Mouse (Mus musculus): ENCODE data around the gene Thbs2. TPM values are rescaled to one million over a fixed set of nuclear protein-coding genes. Genes with fewer than 3 reads are reported as not detected.

Gene Thbs2
- not detected for polyA plus RNA-seq (2017; shearing (Covaris generic))

DNA sequence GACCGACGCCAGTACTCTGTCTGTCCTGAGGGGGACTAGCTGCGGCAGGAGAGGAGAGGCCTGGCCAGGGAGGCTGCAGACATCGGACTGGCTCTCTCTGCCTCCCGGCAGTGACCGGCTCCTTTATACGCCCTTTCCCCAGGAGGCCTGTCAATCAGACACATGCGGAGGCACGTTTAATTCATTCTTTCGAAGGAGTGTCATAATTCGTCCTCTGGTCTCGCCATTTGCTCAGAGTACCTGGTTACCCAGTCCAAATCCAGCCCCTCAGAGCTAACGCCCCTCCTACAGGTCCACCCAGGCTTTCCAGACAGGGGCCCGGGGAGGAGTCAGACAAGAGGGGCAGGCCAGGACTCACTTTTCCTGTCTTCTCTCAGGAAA is at the start of gene Thbs2:
Gene Thbs2, minus strand, starts transcription at position 242 of the 381 bp plus-strand sequence.

Other genes with a start within 250 kb of the Thbs2 start
- 1 to 10 TPM in 1 of 2 experiments, under 1 TPM in 1; 0.54 to 3.2 TPM for gene Wdr27, start 248.9 kb upstream of the Thbs2 start, polyA plus RNA-seq (2017; shearing (Covaris generic))
- 10 to 100 TPM; 25.6 to 36.2 TPM for gene 1600012H06Rik, start 248.9 kb upstream of the Thbs2 start, polyA plus RNA-seq (2017; shearing (Covaris generic))